Mouse (Mus musculus) neural tube, embryonic 12.5 days (tissue): Measurements from ENCODE around the gene Hpca. TPM values are rescaled to one million over a fixed set of nuclear protein-coding genes. Genes with fewer than 3 reads are reported as not detected.
A peak's percentile ranks its signal among the peaks of the same experiment; 100 is the strongest.

Experiments
- ATAC-seq: fragments of 200-750 bp; cut with Nextera tagmentation; 2 replicates; pipeline ENCODE4 v1.8.0; 2017; ENCODE audit warnings: low read depth, mild to moderate bottlenecking, moderate TSS enrichment, moderate library complexity; ENCODE audit not compliant: low FRiP score
- H3K27ac ChIP-seq: fragments of 300-500 bp; sonication (generic); 2 replicates; pipeline ENCODE4 v1.5.1; 2016
- H3K27me3 ChIP-seq: fragments of 300-500 bp; sonication (generic); replicated peaks from 2 replicates; pipeline ENCODE4 v1.6.1; 2016; ENCODE audit warnings: mild to moderate bottlenecking
- H3K36me3 ChIP-seq: fragments of 300-500 bp; sonication (generic); 2 replicates; pipeline ENCODE4 v1.6.1; 2016; ENCODE audit warnings: mild to moderate bottlenecking
- H3K4me1 ChIP-seq: fragments of 300-500 bp; sonication (generic); 2 replicates; pipeline ENCODE4 v1.6.1; 2016
- H3K4me2 ChIP-seq: fragments of 300-500 bp; sonication (generic); replicated peaks from 2 replicates; pipeline ENCODE4 v1.6.1; 2016; ENCODE audit warnings: mild to moderate bottlenecking
- H3K4me3 ChIP-seq: fragments of 300-500 bp; sonication (generic); 2 replicates; pipeline ENCODE4 v1.5.1; 2016
- H3K9ac ChIP-seq: fragments of 300-500 bp; sonication (generic); 2 replicates; pipeline ENCODE4 v1.6.1; 2016; ENCODE audit warnings: mild to moderate bottlenecking
- H3K9me3 ChIP-seq: fragments of 300-500 bp; sonication (generic); 2 replicates; pipeline ENCODE4 v1.6.1; 2016; ENCODE audit warnings: mild to moderate bottlenecking
- WGBS: fragments of 180-500 bp; shearing (Covaris S2); methylation state at CpG from one replicate; pipeline ENCODE4 v1.1.7; 2016; 5-methylcytosine and 5-hydroxymethylcytosine counted together
- polyA plus RNA-seq: library from polyadenylated mRNA; unstranded; fragments of >200 nt; fragmentation: Nextera tagmentation; extraction: Ambion mirVana; gene quantifications from 2 replicates; pipeline ENCODE4 v1.2.1, GENCODE M21; 2016

Gene Hpca
- polyA plus RNA-seq, 1 experiment from 2014 or later = 21.3 TPM

DNA sequence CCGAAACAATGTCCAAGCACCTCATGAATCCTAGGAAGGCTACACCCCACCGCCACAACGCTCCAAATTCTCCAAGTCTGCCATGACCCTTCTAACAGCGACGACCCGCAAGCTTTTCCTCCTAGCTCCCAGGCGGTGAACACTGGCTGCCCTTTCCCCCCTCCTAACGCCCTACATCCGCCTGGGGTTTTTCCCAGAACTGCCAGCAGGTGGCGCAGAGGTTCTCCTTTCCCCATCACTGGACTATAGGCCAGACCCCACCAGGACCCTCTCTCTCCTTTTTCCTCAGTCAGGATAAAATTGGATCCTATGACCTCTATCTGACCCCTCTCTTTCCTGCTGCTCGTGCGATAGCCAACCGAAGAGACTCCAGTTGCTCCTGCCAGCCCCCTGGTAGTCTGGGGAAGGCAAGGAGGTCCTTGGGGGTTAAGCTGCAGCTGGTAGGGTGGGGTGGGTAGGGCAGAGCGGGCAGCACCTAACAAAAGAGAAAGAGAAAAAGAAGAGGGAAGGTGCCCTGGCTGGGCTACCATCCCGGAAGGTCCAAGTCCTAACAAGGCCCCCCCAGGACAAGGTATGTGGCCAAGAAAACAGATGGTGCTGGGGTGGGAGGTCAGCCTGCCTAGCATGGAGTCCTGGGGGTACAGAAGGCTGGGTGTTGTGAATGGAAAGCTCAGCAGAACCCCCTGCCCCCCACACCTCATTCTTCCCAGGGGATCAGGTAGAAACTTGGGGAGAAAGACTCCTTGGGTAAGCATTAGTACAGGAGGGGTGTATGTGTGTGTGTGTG, 13.2 kb upstream of the Hpca start:
- ATAC-seq = peak; percentile 69
- no peak overlapping the region for H3K27ac ChIP-seq

DNA sequence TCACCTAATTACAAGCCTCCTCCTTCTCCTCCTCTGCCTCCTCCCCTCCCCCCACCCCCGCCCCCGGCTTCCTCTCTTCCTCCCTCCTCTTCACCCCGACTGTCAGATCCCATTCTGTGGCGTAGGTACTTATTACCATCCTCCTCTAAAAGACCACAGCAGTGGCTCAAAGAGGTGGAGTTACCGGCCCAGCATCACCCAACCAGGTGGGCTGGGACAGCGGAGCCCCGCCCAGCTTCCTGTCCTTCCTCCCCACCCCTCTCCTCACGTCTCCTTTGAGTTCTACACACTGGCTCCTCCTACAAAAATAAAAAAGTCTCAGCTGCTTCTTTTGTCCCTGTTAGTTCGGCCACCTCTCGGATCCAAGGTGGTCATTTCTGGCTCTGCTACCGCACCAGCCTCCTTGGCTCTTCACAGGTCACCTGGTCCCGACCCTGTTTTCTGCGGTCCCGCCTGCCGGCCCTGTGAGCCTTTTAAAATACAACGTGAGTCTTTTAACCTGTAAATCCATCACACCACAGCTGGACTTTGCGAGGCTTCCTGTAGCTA, 9.0 kb upstream of the Hpca start:
- 0 out of 2 replicates have a peak, but pooled peaks have one; percentile 13 for ATAC-seq
- no peaks in the 10 kb centered on the region for H3K36me3 ChIP-seq
- H3K27me3 ChIP-seq = no peaks in the 10 kb centered on the region
- H3K4me3 ChIP-seq = no peak overlapping the region
- H3K27ac ChIP-seq = no peak overlapping the region
- WGBS = 3% methylated on average over 17 of the region's 17 CpGs
- H3K4me2 ChIP-seq = peak overlapping the region; percentile 44
- no peaks in the 10 kb centered on the region for H3K9me3 ChIP-seq
- peaks cover 29% of the 10 kb centered on the region for H3K4me1 ChIP-seq
- 0 out of 2 replicates have a peak overlapping the region, but pooled peaks have one; percentile 13 for H3K9ac ChIP-seq

More for the DNA sequence above, 13.2 kb upstream of the Hpca start:
- Histone ChIP-seq H3K4me1 (peaks cover 34% of the 10 kb centered on the region), H3K4me2 (peak overlapping the region; percentile 88), H3K4me3 (peak overlapping the region; percentile 18; the same call in 1 of the 2 replicates), H3K9me3 (no peaks in the 10 kb centered on the region), H3K9ac (peak overlapping the region; percentile 23; the same call in 1 of the 2 replicates), H3K27me3 (peaks cover 10% of the 10 kb centered on the region; the same call in 1 of the 2 replicates), H3K36me3 (peaks cover 6% of the 10 kb centered on the region; the same call in 1 of the 2 replicates)
- WGBS = 7% methylated on average over 15 of the region's 15 CpGs

DNA sequence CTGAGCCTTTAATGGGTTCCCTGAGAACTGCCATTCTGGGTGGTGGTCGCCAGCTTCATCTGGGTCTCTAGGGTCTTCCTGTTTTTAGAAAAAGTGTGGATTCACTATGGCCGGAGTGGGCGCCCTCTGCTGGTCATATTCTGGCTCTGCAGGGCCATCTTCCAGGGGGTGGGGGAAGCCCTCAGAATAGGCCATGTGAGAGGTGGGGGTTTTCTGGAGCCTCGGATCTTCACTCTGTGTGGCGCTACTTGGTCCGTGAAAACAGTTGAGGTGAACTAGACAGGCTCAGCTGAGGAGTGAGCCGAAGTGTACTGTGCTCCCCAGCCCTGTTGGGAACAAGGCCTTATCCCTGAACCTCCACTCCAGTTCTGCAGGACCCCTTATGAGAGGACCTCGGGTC, 8.3 kb upstream of the Hpca start:
- Histone ChIP-seq H3K4me1 (peaks cover 31% of the 10 kb centered on the region), H3K9me3 (no peaks in the 10 kb centered on the region), H3K36me3 (no peaks in the 10 kb centered on the region), H3K27ac (no peak overlapping the region), H3K4me2 (peak overlapping the region; percentile 44), H3K4me3 (no peak overlapping the region), H3K27me3 (peaks cover 5% of the 10 kb centered on the region; the same call in 1 of the 2 replicates), H3K9ac (0 out of 2 replicates have a peak overlapping the region, but pooled peaks have one; percentile 13)
- peak; percentile 56 for ATAC-seq
- 3% methylated on average over 8 of the region's 8 CpGs for WGBS

DNA sequence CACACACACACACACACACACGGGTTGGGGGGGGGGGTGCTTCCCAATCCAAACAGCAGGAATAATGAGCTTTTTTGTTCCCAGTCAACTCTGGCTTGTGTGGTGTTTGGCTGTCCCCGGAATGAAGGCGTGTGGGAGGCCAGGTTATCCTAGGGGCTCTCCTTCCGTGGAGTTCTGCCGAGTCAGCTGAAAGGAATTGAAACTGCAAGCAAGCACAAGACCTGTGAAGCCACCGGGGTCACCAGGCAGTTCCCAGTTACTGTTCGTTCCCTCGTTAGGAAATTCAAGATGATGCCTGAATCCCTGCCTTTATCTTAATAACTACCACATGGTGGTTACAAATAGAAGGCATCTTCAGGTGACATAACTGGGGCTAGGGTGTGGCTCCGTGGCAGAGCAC, 7.6 kb upstream of the Hpca start:
- peaks cover 9% of the 10 kb centered on the region; the same call in 1 of the 2 replicates for H3K27me3 ChIP-seq
- ATAC-seq = no peak
- no peak overlapping the region for H3K27ac ChIP-seq
- no peak overlapping the region for H3K4me2 ChIP-seq
- H3K4me3 ChIP-seq = no peak overlapping the region
- no peak overlapping the region for H3K9ac ChIP-seq
- H3K4me1 ChIP-seq = peaks cover 34% of the 10 kb centered on the region
- no peaks in the 10 kb centered on the region for H3K9me3 ChIP-seq
- 54% methylated on average over 9 of the region's 9 CpGs for WGBS
- H3K36me3 ChIP-seq = no peaks in the 10 kb centered on the region

DNA sequence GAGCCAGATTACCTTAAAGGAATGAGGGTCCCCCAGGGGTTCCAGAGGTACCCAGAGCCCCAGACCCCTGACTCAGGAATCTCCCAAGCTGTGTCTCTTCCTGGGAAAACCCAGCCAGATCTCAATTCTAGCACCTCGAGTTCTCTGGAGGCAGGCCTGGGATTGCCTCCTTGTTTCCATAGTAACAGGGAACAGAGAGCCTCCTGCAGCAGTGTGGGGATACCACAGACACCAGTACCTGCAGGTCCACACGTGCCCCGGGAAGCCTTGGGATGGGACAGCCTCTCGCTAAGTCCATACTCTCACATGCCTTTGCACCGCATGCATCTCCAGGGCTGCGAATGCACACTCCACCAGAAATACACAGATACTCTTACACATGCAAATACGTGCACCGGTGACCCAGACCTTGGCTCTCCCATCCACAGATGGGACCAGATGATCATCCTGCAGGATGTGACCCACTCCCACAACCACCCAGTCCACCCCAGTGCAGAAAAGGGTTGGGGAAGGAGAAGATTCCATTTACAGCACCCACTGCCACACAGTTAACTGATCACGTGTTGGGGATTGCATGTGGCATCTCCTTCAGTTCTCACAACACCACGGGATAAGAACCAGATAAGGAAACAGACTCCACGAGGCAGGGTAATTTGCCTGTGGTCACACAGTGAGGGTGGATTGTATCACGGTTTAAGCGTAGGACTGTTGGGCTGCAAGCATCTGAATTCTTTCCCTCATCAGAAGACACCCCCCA, 6.9 kb upstream of the Hpca start:
- no peaks in the 10 kb centered on the region for H3K9me3 ChIP-seq
- WGBS = 70% methylated on average over 13 of the region's 13 CpGs
- no peak overlapping the region for H3K4me3 ChIP-seq
- no peak overlapping the region for H3K27ac ChIP-seq
- no peak overlapping the region for H3K9ac ChIP-seq
- H3K4me2 ChIP-seq = 0 out of 2 replicates have a peak overlapping the region, but pooled peaks have one; percentile 2
- H3K4me1 ChIP-seq = peaks cover 34% of the 10 kb centered on the region
- peaks cover 11% of the 10 kb centered on the region; the same call in 1 of the 2 replicates for H3K27me3 ChIP-seq
- H3K36me3 ChIP-seq = no peaks in the 10 kb centered on the region
- ATAC-seq = no peak

DNA sequence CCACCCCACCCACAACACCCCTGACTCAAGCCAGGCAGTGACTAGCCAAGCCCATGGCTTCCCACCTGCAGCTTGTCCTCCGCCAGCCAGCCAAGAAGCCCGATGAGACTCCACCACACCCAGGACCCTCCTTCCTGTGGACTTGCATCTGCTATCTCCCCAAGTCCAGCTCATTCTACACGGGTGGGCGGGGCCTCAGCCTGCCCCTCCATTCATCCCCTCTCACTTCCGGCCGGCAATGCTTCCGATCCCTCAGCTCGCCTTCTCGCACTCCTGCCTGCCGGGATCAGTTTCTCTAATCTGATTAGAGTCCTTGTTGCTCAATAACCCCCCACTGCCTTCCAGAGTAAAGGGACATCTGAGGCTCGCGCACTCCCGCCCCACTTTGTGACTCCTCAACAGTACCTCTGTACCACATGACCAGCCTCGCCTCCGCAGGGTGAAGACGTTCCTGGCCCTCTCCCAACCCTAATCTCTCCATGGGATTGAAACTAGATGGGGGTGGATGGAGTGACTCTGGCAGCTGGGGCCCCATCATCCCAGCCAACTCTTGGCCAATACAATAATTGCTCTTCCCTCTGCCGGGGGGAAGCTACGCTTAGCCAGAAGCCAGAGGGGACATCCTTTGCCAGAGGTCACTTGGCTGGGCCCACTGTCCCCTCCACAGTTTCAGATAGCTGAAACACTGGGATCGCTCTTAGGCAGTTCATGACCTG, 4.1 kb upstream of the Hpca start:
- H3K4me1 ChIP-seq = peaks cover 43% of the 10 kb centered on the region
- H3K4me3 ChIP-seq = no peak overlapping the region
- no peaks in the 10 kb centered on the region for H3K36me3 ChIP-seq
- WGBS = 28% methylated on average over 19 of the region's 19 CpGs
- no peaks in the 10 kb centered on the region for H3K9me3 ChIP-seq
- H3K27me3 ChIP-seq = peaks cover 36% of the 10 kb centered on the region
- no peak overlapping the region; the same call in 1 of the 2 replicates for H3K27ac ChIP-seq
- no peak overlapping the region for H3K9ac ChIP-seq
- H3K4me2 ChIP-seq = peak overlapping the region; percentile 48
- ATAC-seq = no peak

DNA sequence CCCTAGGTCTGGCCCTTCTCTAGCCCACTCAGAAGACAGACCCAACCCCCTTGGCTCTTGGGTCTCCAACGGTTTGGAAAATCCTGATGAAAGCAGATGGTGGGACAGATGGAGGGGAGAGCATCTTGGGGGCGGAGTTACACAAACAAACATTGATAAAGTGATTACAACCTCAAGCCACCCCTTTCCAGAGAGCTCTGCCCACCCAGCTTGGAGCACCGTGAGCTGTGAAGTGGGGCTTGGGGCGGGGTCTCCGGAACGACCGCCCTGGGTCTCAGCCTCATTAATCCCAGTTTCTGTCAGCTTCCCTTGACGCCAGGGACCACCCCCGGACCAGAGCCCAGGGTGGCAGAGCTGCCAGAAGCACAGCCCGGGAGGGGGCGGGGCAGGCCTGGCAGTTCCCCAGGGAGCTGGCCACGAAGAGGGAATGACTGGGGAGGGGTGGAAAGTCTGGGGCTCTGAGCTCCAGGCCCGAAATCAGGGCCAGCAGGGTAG, 2.9 kb upstream of the Hpca start:
- Histone ChIP-seq H3K9me3 (no peaks in the 10 kb centered on the region), H3K27me3 (peaks cover 48% of the 10 kb centered on the region), H3K4me1 (peaks cover 46% of the 10 kb centered on the region), H3K4me2 (peak overlapping the region; percentile 48), H3K36me3 (no peaks in the 10 kb centered on the region), H3K9ac (no peak overlapping the region), H3K4me3 (0 out of 2 replicates have a peak overlapping the region, but pooled peaks have one; percentile 3), H3K27ac (no peak overlapping the region; the same call in 1 of the 2 replicates)
- 10% methylated on average over 13 of the region's 13 CpGs for WGBS
- peak; percentile 26; the same call in 1 of the 2 replicates for ATAC-seq

DNA sequence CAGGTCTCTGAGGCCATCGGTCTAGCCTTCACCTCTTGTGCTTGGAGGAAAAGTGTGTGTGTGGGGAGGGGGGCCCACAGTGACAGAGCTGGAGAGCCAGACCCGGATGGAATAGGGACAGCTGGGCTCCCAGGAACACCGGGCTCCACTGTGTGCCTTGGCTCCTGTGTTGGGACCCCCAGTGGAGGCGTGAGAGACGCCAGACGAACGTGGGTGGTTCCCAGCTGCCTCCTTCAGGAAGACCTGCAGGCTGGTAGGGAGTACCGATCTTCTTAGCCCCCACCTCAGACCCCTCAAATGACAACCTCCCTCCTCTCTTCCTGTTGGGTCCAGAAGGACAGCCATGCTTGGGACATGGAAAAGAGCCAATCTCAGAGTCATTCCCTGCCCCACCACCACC, 883 bp upstream of the Hpca start:
- no peak overlapping the region for H3K9ac ChIP-seq
- H3K4me2 ChIP-seq = no peak overlapping the region
- H3K4me1 ChIP-seq = peaks cover 35% of the 10 kb centered on the region
- H3K27me3 ChIP-seq = peaks cover 51% of the 10 kb centered on the region
- H3K27ac ChIP-seq = no peak overlapping the region
- no peak for ATAC-seq
- H3K9me3 ChIP-seq = no peaks in the 10 kb centered on the region
- H3K4me3 ChIP-seq = no peak overlapping the region
- 44% methylated on average over 8 of the region's 8 CpGs for WGBS
- no peaks in the 10 kb centered on the region for H3K36me3 ChIP-seq

DNA sequence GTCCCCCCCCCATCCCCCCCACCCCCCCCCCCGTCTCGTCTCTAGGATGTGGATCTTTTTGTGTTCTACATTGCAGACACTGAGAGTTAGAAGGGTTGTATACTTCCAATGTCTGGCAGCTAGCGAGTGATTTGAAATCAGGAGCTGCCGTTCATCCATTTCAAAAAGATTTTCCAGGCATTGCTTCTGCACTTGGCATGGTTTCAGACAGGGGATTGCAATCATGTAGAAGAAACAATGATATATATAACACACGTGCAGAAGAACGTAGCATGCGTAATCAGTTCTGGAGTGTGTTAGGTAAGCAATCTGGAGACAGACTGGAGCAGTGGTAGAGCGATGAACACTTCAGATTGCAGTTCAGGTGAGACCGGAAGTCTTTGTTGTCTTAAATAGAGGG, 271 bp upstream of the Hpca start:
- H3K4me3 ChIP-seq = no peak overlapping the region
- H3K27me3 ChIP-seq = peaks cover 51% of the 10 kb centered on the region
- H3K27ac ChIP-seq = no peak overlapping the region
- peak overlapping the region; percentile 95; the same call in 1 of the 2 replicates for H3K4me2 ChIP-seq
- H3K9me3 ChIP-seq = no peaks in the 10 kb centered on the region
- WGBS = 41% methylated on average over 9 of the region's 9 CpGs
- no peaks in the 10 kb centered on the region for H3K36me3 ChIP-seq
- no peak overlapping the region for H3K9ac ChIP-seq
- peaks cover 35% of the 10 kb centered on the region for H3K4me1 ChIP-seq
- ATAC-seq = no peak

DNA sequence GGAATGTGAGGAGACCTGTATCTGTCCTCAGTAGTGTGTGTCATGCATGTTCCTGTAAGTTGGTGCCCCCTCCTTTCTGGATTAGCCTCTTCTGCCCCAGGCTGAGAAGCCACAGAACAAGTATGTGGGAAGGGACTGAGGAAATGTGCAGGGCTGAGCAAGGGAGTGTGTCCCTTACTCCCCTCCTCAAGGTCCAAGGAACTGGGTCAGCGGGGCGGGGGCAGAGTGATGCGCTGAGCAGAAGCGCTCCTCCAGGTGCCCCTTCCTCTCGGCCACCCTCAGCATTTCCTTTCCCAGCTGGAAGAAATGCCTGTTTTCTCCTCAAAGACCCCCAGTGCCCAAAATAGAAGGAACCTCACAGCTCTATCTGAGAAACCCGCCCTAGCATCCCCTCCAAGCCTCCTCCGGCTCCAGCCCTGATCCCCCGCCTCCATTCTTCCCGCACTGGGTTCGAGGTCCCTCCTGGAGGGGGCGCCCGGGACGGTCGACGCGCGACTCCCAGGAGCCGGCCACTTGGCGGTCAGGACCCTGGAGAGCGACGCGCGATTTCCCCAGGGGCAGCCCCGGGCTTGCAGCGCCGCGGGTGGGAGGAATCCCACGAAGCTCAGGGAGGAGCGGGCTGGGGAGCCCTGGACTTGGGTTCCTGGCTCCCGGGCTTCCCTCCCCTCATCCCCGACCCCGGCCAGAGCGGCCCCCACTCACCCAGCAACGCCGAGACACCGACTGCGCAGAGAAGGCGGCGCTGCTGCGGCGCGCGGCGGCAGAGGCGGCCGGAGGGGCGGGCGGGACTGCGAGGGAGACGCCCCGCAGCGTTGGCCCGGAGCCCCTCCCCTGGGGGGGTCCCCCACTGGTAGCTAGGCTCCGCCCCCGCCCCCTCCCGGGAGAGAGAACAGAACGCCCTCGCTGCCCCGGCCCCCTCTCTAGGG, 1.1 kb downstream of the Hpca start:
- ATAC-seq = peak; percentile 47
- Histone ChIP-seq H3K36me3 (no peaks in the 10 kb centered on the region), H3K27me3 (peaks cover 51% of the 10 kb centered on the region), H3K4me2 (peak overlapping the region; percentile 95), H3K4me1 (peaks cover 30% of the 10 kb centered on the region), H3K9ac (peak overlapping the region; percentile 65), H3K27ac (no peak overlapping the region), H3K9me3 (no peaks in the 10 kb centered on the region), H3K4me3 (peak overlapping the region; percentile 48)
- under 1% methylated on average over 54 of the region's 59 CpGs for WGBS
